Mouse (Mus musculus) adrenal gland, postnatal 10 days (tissue): Measurements from ENCODE around the gene Ttc7b. TPM values are rescaled to one million over a fixed set of nuclear protein-coding genes. Genes with fewer than 3 reads are reported as not detected.

Experiments used
- DNase-seq: peaks from one replicate; pipeline ENCODE4 v3.0.0; 2021; ENCODE audit warnings: mixed read lengths
- total RNA-seq, 2 experiments: library from RNA; stranded (reverse); gene quantifications; 2 replicates each; pipeline ENCODE4 v1.2.3; 2021

Gene Ttc7b
- total RNA-seq, 2 experiments from 2014 or later, result 63.4 to 85.3 TPM

GRCm38 (mm10) chr12:100331806-100332205 lies 188.8 kb downstream of the Ttc7b start:
- DNase-seq, result no peak

DNA sequence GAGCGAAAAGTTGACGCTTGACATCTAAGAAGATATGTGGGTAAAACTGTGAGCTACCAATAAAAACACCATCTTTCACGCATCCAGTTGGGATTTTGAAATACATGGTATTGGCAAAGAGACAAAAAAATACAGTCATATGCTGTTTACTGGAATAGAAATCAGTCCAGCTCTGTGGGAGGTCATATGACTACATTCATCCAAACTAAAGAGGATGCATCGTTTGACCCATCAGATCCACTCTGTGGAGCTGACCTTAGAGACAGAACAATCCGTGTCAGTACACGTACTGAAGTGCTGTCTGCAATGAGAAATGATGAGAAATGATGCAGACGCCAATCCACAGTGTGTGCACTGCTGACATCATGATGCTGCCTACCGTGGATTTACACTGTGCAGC lies 190.4 kb downstream of the Ttc7b start:
- no peak for DNase-seq

DNA sequence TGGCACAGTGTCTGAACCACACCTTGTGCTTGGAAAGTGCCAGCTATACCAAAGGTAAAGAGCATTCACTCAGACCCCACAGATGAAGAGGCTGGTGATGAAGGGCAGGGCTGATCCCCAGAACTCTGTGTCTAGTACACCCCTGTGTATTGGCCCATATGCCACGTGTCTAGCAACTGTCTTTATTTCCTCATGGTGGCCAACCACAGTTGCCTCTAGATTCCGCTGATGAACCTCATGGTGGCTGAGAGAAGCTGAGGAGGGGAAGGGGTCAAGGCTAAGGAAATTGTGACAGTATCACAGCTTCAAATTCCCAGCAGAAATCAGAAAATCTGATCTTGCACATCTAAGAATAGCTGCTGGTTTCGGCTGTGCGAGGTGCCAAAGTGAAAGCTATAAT lies 191.6 kb downstream of the Ttc7b start:
- no peak for DNase-seq

GRCm38 (mm10) chr12:100328557-100328956 lies 192.1 kb downstream of the Ttc7b start:
- no peak for DNase-seq

GRCm38 (mm10) chr12:100326732-100327131 lies 193.9 kb downstream of the Ttc7b start:
- DNase-seq, result peak; percentile 58

DNA sequence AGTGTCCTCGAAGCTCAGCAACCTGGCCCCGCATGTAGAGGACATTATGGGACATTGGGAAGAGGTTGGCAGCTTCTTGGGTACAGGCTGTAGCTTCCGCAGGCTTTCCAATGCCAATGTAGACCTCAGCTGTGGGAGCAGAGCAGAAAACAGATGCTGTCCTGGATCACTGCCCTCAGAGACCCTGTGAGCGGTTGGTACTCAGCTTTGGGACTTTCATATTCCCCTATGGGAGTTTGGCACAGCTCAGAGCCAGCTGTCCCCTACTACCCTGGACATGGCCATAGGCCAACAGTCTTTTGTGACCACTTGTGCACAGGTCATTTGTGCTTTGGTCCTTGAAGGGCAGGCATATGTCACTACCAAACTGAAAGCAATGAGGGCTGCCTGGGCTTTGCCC lies 195.0 kb downstream of the Ttc7b start:
- DNase-seq, result no peak

- no peak for DNase-seq
Observed at GRCm38 (mm10) chr12:100325212-100325611, 195.4 kb downstream of the Ttc7b start.

DNA sequence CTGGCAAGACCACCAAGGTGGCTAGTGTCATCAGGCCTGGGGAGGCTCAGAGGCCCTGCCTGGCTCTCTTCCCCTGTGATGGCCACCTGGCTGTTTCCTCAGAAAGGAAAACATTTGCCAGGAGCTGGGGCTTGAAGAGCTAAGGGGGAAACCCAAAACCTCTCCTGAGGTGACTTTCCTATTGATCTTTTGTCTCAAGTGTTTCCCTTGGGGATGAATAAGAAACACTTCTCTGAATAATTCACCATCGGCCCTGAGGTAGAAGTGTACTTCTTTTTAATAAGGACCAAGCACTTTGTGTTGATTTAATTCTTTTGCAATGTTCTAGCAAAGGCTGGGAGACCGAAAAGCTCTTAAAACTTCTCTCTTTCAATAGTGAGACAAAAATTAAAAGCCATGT lies 197.0 kb downstream of the Ttc7b start:
- DNase-seq, result no peak

DNA sequence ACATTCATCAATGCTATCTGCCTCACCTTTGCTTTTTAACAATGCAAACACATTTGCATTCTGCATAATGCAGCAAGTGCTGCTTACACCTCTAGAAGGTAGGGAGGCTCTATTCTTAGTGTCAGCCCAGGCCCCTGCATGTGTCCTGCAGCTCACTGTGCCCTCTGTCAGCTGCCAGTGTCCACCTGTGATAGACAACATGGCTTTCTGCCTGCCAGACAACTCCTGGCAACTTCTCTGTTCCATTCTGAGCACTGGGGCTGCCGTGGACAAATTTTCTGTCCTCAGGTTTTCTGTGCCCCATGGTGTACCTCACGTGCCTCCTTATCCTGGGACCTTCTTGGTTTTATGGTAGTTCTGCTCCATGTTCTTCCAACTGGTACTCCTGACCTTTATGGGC lies 198.4 kb downstream of the Ttc7b start:
- no peak for DNase-seq

- peak; percentile 28 for DNase-seq
Observed at GRCm38 (mm10) chr12:100321545-100321944, 199.1 kb downstream of the Ttc7b start.

DNA sequence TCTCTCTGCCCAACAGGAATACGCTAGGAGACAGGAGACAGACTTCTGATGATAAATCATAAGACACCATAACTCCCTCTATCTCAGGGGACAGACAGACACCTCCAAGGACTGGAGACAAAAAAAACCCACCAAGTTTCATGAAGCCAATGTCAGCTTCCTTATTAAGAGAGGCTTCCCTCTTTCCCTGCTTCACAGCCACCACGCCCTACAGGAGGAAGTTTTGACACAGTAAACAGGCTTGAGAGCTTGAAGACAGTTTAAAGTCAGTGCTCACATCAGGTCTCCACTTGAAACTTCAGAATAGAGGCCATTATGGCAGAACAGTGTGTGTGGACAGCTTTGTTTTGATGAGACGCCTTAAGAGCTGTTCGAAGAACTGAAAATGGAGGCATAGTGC lies 200.9 kb downstream of the Ttc7b start:
- no peak for DNase-seq

DNA sequence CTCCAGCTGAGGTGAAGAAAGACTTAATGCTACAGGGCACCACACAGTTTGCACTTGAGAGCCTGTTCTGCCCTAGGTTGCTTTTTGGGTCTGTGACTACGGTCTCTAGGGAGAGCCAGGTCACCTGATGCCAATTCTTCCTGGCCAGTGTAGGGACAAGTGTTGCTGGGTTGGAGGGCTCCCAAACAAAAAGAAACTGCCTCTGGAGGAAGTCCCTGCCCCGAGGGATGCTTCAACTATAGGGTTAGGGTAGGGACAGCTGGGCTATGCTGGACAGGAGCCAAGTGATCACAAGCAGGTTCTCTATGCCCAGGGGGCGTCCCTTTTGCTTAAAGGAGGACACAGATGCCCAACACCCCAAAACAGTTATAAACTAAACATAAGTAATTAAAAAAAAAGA lies 202.7 kb downstream of the Ttc7b start:
- peak; percentile 43 for DNase-seq

GRCm38 (mm10) chr12:100316094-100316493 lies 204.5 kb downstream of the Ttc7b start:
- peak; percentile 51 for DNase-seq

GRCm38 (mm10) chr12:100315119-100315885 lies 205.3 kb downstream of the Ttc7b start:
- no peak for DNase-seq

DNA sequence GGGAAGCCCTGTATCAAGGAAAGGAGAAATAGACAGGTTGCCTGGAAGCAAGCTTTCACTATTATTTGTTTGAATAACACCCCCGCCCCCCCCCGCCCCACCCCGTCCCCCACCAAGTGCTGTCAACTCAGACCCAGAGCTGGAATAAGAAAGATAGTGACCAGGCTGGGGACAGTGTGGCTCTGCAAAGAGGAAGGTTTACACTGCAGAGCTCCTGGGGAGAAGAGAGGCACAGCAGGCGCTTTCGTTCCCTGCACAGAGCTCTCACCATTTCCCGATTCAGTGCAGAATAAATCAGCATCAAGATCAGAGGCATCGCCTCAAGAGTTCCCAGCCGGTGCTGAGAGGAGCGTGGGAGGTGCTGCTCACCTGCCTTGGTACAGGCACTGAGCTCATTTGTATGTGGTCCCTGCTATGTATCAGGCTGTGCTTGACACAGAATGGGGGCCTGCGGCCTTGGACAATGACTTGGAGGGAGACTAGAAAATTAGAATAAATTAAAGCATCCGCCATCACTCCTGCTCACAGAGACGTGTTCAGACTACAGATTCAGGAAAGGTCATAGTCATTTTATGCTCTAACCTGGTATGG lies 206.7 kb downstream of the Ttc7b start:
- DNase-seq, result no peak

- no peak for DNase-seq
Observed at GRCm38 (mm10) chr12:100313209-100313608, 207.4 kb downstream of the Ttc7b start.

GRCm38 (mm10) chr12:100310471-100311392 lies 209.9 kb downstream of the Ttc7b start:
- DNase-seq, result no peak

- no peak for DNase-seq
Observed at GRCm38 (mm10) chr12:100309201-100309600, 211.4 kb downstream of the Ttc7b start.

- peak; percentile 86 for DNase-seq
Observed at GRCm38 (mm10) chr12:100307501-100308260, 212.9 kb downstream of the Ttc7b start.

- DNase-seq, result no peak
Observed at GRCm38 (mm10) chr12:100306336-100306735, 214.3 kb downstream of the Ttc7b start.

DNA sequence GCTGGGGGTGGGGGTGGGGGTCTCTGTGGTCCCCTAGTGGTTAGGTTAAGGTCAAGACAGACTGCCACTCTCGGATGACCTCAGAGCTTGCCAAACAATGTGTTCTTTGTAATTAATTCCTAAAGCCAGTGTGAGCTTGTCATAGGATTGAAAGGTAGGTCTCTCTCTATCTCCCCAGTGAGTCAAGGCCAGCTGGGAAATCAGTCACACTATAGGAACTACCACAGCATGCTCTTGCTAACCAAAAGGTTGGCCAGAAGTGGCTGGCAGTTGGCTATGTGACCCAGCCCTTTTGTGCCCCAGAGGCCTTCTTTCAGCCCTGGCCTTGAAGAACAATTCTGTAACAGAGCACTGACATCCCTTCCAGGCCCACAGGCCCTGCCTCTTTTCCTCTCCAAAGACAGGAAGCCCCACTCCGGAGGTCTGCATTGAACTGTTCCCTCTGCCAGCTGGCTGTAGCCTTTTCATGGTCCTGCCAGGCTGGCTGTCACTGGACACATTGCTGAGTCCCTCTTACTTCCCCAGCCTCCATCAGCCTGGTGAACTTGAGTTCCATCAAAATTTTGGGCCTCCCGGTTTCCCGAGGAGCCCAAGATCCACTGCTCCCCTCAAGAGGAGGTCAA lies 215.5 kb downstream of the Ttc7b start:
- no peak for DNase-seq

DNA sequence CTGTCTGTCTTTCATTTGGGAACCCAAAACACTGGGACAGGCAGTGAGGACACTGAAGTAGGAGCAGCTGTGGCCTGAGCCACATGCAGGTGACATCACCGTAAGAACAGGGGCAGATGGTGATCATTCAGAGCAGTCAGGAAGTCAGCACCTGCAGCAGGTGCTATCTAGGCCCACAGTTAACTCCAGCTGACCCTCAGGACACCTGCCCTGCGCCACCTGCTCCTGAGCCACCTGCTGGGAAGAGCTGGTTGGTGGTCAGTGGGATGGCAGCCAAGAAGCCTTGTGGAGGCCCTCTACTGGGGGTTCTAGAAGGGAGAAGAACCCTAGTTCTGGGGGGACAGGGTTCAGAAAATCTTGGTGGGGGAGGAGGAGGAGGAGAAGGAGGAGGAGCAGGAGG lies 216.3 kb downstream of the Ttc7b start:
- no peak for DNase-seq
